Mouse (Mus musculus) large intestine, adult 2 months (tissue): ENCODE measurements around the gene Cmip. TPM values are rescaled to one million over a fixed set of nuclear protein-coding genes. Genes with fewer than 3 reads are reported as not detected.

Experiments used
- polyA plus RNA-seq: library from polyadenylated mRNA; depleted of rRNA; stranded (reverse); fragments of >200 nt; gene quantifications from 2 replicates; pipeline ENCODE4 v1.2.3, GENCODE M21; 2012; rRNA removed

Gene Cmip
- polyA plus RNA-seq, 1 experiment, result 54.0 TPM

Other genes starting within 250 kb of the Cmip start
- 0.01 and 0.05 TPM in 2 replicates for gene Pkd1l2, start 174.6 kb upstream of the Cmip start, polyA plus RNA-seq
- 1.4 and 2.0 TPM in 2 replicates for gene Bco1, start 161.2 kb upstream of the Cmip start, polyA plus RNA-seq
- gene Gan, start 98.9 kb upstream of the Cmip start, polyA plus RNA-seq, result 4.1 and 6.9 TPM in 2 replicates
- 13.2 and 16.7 TPM in 2 replicates for gene Plcg2, start 241.2 kb downstream of the Cmip start, polyA plus RNA-seq